Mouse (Mus musculus): ENCODE measurements around the gene Dnajc22. TPM values are rescaled to one million over a fixed set of nuclear protein-coding genes. Genes with fewer than 3 reads are reported as not detected.

Gene Dnajc22
- polyA plus RNA-seq, 1 experiment from 2014 or later: 29.6 TPM

DNA sequence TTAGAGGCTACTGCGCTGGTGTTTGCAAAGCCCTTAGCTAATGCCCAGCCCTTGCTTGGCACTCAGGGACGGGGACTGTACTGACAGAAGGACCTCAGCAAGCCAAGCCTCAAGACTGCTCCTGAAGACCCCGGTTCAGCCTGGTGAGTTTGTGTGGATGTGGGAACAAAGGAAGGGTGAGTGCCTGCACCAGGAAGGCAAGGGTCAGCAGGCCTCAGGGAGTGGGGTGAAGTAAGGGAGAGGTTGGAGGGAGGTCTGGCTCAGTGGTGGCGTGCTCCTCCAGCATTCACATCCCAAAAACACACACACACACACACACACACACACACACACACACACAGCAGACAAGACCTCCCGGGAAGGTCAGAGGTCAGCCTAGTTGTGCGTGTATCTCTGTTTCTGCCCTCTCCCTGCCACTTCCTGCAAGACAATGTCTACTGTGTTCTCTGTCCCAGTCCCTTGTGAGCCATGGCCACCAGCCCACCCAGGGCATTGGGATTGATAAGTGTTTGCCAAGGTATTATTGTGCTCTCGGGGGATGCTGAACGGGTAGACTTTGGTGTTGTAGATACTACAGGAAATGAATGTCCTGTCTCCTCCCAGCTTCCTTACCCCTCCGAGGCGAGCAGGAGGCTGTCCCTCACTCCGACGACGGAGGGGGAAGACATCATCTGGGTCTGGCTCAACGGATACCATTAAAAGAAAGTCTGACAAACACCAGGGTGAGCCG, 14.6 kb upstream of the Dnajc22 start:
- H3K4me3 ChIP-seq (ENCODE audit: low read depth, low read length): no peak overlapping the region
- H3K4me2 ChIP-seq (ENCODE audit: low read depth, low read length): no peak overlapping the region
- no peaks in the 10 kb centered on the region for H3K27me3 ChIP-seq (ENCODE audit: insufficient read depth, low read length)
- WGBS (ENCODE audit: insufficient replicate concordance): 75% methylated on average over 14 of the region's 15 CpGs
- no peak overlapping the region for H3K9ac ChIP-seq (replicated peaks)
- no peak for ATAC-seq
- no peaks in the 10 kb centered on the region for H3K9me3 ChIP-seq (ENCODE audit: low read length)
- DNase-seq: no peak
- peaks cover 28% of the 10 kb centered on the region; the same call in 1 of the 2 replicates for H3K36me3 ChIP-seq (replicated peaks; ENCODE audit: insufficient read depth, low read length)
- no peak overlapping the region for H3K27ac ChIP-seq (ENCODE audit: low read depth)
- no peak for TF ChIP-seq CTCF (IDR thresholded peaks at IDR 0.05; ENCODE audit: low read depth)
- H3K4me1 ChIP-seq (ENCODE audit: insufficient read depth): peaks cover 10% of the 10 kb centered on the region

DNA sequence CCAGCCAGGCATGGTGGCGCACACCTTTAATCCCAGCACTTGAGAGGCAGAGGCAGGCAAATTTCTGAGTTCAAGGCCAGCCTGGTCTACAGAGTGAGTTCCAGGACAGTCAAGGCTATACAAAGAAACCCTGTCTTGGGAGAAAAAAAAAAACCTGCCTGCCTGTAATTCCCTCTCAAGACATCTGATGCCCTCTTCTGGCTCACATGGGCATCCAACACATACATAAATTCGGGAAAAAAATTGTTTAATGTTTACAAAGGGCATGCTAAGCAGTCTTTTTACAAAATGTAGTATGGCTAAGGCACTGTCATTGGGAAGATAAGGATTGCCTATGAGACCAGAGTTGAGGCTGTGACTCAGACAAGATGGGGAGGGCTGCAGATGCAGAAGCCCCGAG, 13.2 kb upstream of the Dnajc22 start:
- Histone ChIP-seq H3K9me3 (ENCODE audit: low read length) (no peaks in the 10 kb centered on the region), H3K9ac (replicated peaks) (no peak overlapping the region), H3K4me1 (ENCODE audit: insufficient read depth) (peaks cover 10% of the 10 kb centered on the region), H3K27me3 (ENCODE audit: insufficient read depth, low read length) (peaks cover 7% of the 10 kb centered on the region; the same call in 1 of the 2 replicates), H3K36me3 (replicated peaks; ENCODE audit: insufficient read depth, low read length) (peaks cover 28% of the 10 kb centered on the region; the same call in 1 of the 2 replicates), H3K4me3 (ENCODE audit: low read depth, low read length) (no peak overlapping the region), H3K27ac (ENCODE audit: low read depth) (no peak overlapping the region), H3K4me2 (ENCODE audit: low read depth, low read length) (no peak overlapping the region)
- TF ChIP-seq CTCF (IDR thresholded peaks at IDR 0.05; ENCODE audit: low read depth): no peak
- no peak for DNase-seq
- no peak for ATAC-seq
- WGBS (ENCODE audit: insufficient replicate concordance): 70% methylated on average over 3 of the region's 3 CpGs

DNA sequence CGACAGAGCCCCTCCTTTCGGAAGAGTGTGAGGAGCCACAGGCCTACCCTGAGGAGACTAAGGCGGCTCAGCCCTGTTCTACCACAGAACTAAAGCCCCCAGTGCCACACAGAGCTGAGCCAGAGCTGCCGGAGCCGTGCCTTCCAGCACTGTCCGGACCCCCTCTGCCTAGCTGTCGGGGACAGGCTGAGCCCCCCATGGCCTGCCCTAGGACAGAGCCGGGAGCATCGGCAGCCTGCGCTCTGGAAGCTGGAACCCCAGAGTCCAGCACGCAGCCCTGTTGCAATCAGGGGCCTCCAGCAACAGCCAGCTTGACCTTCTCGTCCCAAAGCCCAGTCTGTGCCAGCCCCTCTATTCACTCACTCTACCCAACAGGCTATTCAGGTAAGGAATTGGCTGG, 10.6 kb upstream of the Dnajc22 start:
- no peak for TF ChIP-seq EP300 (IDR thresholded peaks at IDR 0.05; ENCODE audit: low read depth)
- TF ChIP-seq CTCF (IDR thresholded peaks at IDR 0.05; ENCODE audit: low read depth): no peak
- Histone ChIP-seq H3K4me3 (ENCODE audit: low read depth, low read length) (no peak overlapping the region), H3K27me3 (ENCODE audit: insufficient read depth, low read length) (peaks cover 22% of the 10 kb centered on the region), H3K4me1 (ENCODE audit: insufficient read depth) (peaks cover 6% of the 10 kb centered on the region), H3K4me2 (ENCODE audit: low read depth, low read length) (no peak overlapping the region), H3K27ac (ENCODE audit: low read depth) (no peak overlapping the region), H3K9me3 (ENCODE audit: low read length) (no peaks in the 10 kb centered on the region), H3K9ac (replicated peaks) (no peak overlapping the region), H3K36me3 (replicated peaks; ENCODE audit: insufficient read depth, low read length) (peaks cover 24% of the 10 kb centered on the region; the same call in 1 of the 2 replicates)
- ATAC-seq: no peak
- DNase-seq: no peak
- 92% methylated on average over 11 of the region's 12 CpGs for WGBS (ENCODE audit: insufficient replicate concordance)

DNA sequence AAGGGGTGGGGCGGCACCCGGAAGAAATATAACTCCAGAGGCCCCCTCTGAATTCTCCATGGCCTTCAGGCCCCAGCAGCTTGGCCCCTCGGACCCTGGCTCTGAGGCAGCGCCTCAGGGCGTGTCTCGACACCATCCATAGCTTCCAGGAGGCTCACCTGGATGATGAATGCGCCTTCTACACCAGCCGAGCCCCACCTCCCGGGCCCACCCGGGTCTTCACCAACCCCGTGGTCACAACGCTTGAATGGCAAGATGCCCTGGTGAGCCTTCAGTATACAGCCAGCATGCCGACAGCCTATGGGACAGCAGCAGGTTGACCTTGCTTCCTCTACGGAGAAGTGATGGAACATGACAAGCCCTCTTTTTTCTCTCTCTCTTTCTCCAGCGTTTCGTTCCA, 10.1 kb upstream of the Dnajc22 start:
- WGBS (ENCODE audit: insufficient replicate concordance): 93% methylated on average over 16 of the region's 16 CpGs

DNA sequence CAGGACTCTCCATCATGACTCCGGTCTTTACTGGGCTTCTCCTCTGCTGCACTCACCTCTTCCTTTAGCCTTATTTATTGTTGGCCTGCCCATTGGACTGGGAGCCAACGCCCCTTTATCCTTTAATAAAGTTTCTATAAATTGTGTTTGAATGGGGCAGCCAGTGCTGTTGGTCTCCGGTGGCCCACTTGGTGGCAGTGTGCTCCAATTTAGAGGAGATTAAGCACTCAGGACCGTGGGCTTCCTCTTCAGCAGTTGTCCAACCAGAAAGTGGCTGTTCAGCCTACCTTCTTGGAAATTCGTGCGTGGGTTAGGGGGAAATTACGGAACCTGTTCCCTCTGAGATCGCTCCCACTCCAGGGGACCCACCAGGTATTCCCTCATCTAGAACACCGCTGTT, 9.7 kb upstream of the Dnajc22 start:
- Histone ChIP-seq H3K9me3 (ENCODE audit: low read length) (no peaks in the 10 kb centered on the region), H3K4me3 (ENCODE audit: low read depth, low read length) (no peak overlapping the region), H3K9ac (replicated peaks) (no peak overlapping the region), H3K4me1 (ENCODE audit: insufficient read depth) (peaks cover 9% of the 10 kb centered on the region), H3K27me3 (ENCODE audit: insufficient read depth, low read length) (peaks cover 31% of the 10 kb centered on the region), H3K4me2 (ENCODE audit: low read depth, low read length) (no peak overlapping the region), H3K36me3 (replicated peaks; ENCODE audit: insufficient read depth, low read length) (peaks cover 17% of the 10 kb centered on the region; the same call in 1 of the 2 replicates), H3K27ac (ENCODE audit: low read depth) (no peak overlapping the region)
- ATAC-seq (peak; percentile 35; the same call in 1 of the 2 replicates), DNase-seq (peak; percentile 61)
- WGBS (ENCODE audit: insufficient replicate concordance): 60% methylated on average over 9 of the region's 9 CpGs
- TF ChIP-seq CTCF (IDR thresholded peaks at IDR 0.05; ENCODE audit: low read depth) (peak; percentile 74), EP300 (IDR thresholded peaks at IDR 0.05; ENCODE audit: low read depth) (no peak)

More for the DNA sequence above, 10.1 kb upstream of the Dnajc22 start:
- DNase-seq: no peak
- Histone ChIP-seq H3K27me3 (ENCODE audit: insufficient read depth, low read length) (peaks cover 27% of the 10 kb centered on the region), H3K27ac (ENCODE audit: low read depth) (no peak overlapping the region), H3K36me3 (replicated peaks; ENCODE audit: insufficient read depth, low read length) (peaks cover 21% of the 10 kb centered on the region; the same call in 1 of the 2 replicates), H3K4me3 (ENCODE audit: low read depth, low read length) (no peak overlapping the region), H3K9me3 (ENCODE audit: low read length) (no peaks in the 10 kb centered on the region), H3K4me2 (ENCODE audit: low read depth, low read length) (no peak overlapping the region), H3K9ac (replicated peaks) (no peak overlapping the region), H3K4me1 (ENCODE audit: insufficient read depth) (peaks cover 6% of the 10 kb centered on the region)
- TF ChIP-seq EP300 (IDR thresholded peaks at IDR 0.05; ENCODE audit: low read depth) (no peak), CTCF (IDR thresholded peaks at IDR 0.05; ENCODE audit: low read depth) (no peak)
- ATAC-seq: no peak

DNA sequence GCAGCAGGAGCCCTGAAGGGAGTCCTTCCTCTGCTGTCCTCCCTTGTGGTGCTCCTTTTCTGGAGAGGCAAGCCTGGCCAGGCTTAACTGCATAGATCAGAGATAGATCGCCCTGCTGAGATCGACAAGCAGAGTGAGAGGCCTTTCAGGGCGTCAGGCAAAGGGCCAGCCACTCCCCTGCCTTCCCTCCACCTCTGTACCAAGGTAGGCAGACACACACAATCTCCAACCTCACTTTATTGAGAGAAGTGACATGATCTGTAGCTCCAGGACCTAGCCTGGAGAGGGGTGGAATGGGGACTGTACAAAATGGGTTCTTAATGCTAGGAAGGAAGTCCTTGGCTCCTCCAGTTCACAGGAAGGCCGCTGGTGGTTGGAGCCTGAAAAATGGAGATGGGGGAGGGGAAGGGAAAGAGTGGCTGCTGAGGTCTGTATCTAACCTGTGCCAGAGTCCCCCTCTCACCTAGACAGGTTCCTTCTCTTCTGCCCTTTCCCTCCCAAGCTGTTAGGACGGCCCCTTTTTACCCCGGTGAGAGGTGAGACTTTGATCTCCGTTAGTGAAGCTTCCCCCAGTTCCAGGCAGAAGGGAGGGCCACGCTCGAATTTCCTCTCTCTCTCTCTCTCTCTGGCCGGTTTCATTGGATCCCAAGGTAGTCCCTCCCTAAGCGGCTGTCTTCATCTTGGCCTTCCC, 9.0 kb upstream of the Dnajc22 start:
- TF ChIP-seq CTCF (IDR thresholded peaks at IDR 0.05; ENCODE audit: low read depth): no peak
- no peak for TF ChIP-seq EP300 (IDR thresholded peaks at IDR 0.05; ENCODE audit: low read depth)
- no peak overlapping the region for H3K4me3 ChIP-seq (ENCODE audit: low read depth, low read length)
- no peak for DNase-seq
- peaks cover 14% of the 10 kb centered on the region; the same call in 1 of the 2 replicates for H3K36me3 ChIP-seq (replicated peaks; ENCODE audit: insufficient read depth, low read length)
- peak overlapping the region; percentile 32; the same call in 1 of the 2 replicates for H3K4me2 ChIP-seq (ENCODE audit: low read depth, low read length)
- 10% methylated on average over 11 of the region's 11 CpGs for WGBS (ENCODE audit: insufficient replicate concordance)
- peaks cover 11% of the 10 kb centered on the region for H3K4me1 ChIP-seq (ENCODE audit: insufficient read depth)
- H3K27ac ChIP-seq (ENCODE audit: low read depth): no peak overlapping the region
- ATAC-seq: no peak
- no peaks in the 10 kb centered on the region for H3K9me3 ChIP-seq (ENCODE audit: low read length)
- H3K27me3 ChIP-seq (ENCODE audit: insufficient read depth, low read length): peaks cover 39% of the 10 kb centered on the region
- no peak overlapping the region for H3K9ac ChIP-seq (replicated peaks)

All from liver, postnatal 0 days (tissue).